Mouse (Mus musculus) lung, postnatal 36 days (tissue): ENCODE data around the gene Bin2.

ENCODE experiments used
- DNase-seq: peaks from one replicate; pipeline ENCODE4 v3.0.0; 2022; ENCODE audit warnings: mixed read lengths

Bin2 gene

GRCm38 (mm10) chr15:100669337-100669736, at the start of gene Bin2:
Gene Bin2, minus strand, starts transcription at chr15:100669553.
- peak; percentile 78 for DNase-seq

GRCm38 (mm10) chr15:100718572-100718971, 49.2 kb upstream of the Bin2 start:
- peak; percentile 17 for DNase-seq

GRCm38 (mm10) chr15:100717933-100718332, 48.6 kb upstream of the Bin2 start:
- DNase-seq: no peak

- DNase-seq: no peak
Measured at GRCm38 (mm10) chr15:100715399-100715993, 46.1 kb upstream of the Bin2 start.

GRCm38 (mm10) chr15:100714470-100714869, 45.1 kb upstream of the Bin2 start:
- DNase-seq: no peak

DNA sequence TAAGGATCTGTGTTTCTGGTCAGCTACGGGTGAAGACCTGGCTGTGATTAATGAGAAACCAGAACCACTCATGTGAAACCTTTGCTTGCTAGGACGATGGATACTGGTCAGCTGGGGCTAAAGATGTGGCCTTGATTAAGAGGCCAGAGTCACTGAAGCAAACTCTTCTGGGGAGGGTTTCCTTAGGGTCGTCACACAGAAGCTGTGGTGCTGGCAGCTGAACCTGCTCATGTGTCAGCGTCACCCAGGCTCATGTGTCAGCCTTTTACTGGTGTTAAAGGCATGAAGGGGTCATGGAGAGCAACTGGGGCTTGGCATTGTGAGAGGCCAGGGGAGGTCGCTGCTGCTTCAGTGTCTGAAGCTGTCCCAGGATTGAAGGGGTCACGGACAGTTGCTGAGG, 41.5 kb upstream of the Bin2 start:
- DNase-seq: no peak

DNA sequence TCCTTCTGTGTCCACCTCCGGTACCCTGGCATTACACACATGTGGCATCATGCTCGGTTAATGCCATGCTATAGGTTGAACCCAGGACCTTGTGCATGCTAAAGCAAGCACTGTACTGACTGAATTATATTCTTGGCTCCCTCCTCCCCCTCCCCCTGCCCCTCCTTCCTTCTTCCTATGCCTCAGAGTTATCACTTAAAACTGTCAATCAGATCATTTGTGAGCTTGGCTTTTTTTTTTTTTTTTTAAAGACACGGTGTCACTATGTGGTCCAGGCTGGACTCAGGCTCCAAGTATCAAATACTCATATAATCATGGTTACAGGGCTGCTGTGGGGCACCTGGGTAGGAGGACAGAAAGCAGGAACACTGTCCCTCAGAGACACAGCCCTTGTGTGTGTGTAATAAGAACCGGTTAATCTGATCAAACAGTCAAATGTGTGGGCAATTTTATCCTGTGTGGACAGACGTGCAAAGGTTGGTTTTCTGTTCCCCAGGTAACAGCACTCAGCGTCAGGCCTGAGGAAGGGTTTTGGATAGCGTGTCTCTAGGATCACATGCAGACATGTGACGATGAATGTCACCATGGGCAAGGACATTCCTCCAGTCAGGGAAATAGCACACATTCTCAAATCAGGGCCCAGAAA, 39.2 kb upstream of the Bin2 start:
- DNase-seq: no peak

DNA sequence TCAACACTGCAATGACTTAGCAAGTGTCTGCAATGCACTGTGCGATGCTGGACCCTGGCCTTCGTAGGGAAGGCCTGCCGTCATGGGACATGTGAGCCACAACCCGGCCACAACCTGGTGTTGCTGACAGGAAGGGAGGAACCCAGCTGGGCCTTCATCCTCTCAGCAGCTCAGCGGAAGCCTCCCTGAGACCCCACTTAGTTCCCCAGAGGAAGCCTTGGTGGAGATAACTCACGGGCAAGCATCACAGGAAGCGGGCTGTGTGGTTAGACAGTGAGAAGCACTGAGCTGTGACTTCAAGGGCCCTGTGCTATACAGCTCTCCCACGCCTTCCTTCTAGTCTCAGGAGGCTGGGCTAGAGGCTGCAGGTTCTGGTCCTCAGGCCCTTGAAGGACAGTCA, 36.9 kb upstream of the Bin2 start:
- peak; percentile 65 for DNase-seq

DNA sequence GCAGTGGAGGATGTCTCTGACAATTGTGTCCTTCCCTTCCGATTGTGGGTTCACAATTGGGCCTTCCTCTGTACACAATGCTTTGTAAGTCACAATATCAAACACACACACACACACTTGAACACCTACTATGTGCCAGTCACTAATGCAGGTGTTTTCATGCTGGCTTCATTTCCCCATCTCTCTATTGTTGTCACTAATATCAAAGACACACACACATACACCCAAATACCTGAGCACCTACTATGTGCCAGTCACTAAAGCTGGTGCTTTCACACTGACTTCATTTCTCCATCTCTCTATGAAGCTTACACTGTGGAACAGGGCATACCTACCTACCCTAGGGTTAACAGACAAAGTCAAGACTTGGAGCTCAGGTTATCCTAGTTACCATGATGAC, 36.0 kb upstream of the Bin2 start:
- no peak for DNase-seq

GRCm38 (mm10) chr15:100703913-100704312, 34.6 kb upstream of the Bin2 start:
- no peak for DNase-seq

DNA sequence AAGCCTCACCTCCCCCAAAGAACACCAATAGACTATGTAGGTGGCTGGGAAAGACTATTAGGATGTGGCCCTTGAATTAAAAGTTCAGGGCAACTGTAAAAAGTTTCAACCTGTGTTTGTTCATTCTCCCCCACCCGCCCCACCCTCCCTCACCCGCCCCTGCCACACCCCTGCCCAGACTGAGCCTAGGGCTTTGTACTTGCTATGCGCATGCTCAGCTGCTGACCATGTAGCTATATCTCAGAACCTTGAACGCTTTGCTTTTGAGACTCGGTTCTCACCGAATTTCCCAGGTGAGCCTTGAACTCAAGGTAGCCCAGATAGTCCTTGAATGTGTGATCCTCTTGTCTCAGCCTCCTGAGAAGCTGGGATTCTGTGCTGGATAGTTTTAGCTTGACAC, 32.5 kb upstream of the Bin2 start:
- DNase-seq: no peak

GRCm38 (mm10) chr15:100701108-100701507, 31.8 kb upstream of the Bin2 start:
- DNase-seq: no peak

DNA sequence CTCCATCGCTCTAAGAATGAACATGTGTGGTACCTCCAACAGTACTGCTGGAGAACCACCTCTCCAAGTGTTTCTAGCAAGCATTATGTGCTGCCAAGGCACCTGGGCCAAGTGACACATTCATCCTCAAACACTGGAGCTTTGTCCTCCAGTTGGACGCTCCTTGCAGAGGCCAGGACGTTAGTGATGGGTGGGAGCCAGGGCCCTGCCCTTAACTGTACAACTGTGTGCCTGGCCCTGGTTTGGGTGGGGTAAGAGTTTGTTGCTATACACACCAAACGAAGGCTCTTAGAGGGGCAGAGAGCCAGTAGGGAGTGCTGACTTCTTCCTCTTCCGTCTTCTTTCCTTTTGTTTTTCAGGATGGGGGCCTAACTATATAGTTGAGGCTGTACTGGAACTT, 31.1 kb upstream of the Bin2 start:
- DNase-seq: no peak

DNA sequence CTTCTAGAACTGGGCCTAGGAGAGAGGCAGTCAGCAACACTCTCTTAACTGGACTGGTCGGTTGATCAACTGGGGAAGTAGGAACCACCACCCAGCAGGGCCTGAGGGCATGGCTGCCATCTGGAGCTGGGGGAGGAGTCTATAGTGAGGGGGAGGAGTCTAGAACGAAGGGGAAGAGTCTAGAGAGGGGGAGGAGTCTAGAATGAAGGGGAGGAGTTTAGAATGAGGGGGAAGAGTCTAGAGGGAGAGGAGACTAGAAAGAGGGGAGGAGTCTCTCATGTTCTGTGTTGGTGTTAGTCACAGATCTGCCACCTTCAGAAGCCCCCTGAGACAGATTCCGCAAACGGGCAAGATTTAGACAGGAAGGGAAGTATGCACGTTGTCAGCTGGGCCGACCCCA, 30.0 kb upstream of the Bin2 start:
- no peak for DNase-seq

DNA sequence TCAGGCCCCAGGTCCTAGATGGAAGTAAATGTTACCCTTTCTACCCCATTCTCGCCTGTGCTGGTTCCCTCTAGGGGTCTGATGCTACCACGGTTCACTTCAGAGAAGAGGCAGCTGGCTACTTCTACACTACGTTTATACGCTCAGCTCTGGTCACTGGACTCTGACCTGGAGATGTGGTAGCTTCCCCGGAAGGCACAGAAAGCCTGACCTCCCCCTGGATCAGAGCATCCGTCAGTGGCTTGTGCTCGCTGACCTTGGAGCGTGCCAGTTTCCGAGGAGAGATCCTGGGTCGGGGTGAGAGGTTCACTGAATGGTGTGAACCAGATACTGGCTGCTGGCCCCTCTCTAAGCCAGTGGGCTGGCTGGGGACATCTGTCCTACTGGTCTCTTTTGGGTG, 28.7 kb upstream of the Bin2 start:
- no peak for DNase-seq

DNA sequence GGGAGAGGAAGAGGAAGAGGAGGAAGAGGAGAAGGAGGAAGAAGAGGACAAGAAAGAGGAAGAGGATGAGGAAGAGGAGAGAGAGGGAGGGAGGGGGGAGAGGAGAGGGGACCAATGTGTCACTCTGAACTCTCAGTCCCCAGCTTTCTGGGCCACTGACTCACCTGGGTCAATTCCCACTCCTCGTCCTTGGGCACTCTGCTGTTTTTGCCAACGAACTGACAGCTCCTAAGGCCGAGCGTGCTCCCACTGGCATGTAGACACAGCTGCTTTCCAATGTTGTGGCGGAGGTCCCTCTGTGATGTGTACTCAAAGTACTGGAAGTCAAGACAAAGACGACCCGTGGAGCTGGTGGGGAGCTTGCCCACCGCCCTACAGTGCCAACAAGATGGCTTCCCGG, 25.1 kb upstream of the Bin2 start:
- no peak for DNase-seq

- no peak for DNase-seq
Measured at GRCm38 (mm10) chr15:100691990-100692389, 22.6 kb upstream of the Bin2 start.

GRCm38 (mm10) chr15:100687430-100687971, 18.1 kb upstream of the Bin2 start, which contains the start of gene Cela1:
Gene Cela1, minus strand, starts transcription at chr15:100687921.
- DNase-seq: no peak

DNA sequence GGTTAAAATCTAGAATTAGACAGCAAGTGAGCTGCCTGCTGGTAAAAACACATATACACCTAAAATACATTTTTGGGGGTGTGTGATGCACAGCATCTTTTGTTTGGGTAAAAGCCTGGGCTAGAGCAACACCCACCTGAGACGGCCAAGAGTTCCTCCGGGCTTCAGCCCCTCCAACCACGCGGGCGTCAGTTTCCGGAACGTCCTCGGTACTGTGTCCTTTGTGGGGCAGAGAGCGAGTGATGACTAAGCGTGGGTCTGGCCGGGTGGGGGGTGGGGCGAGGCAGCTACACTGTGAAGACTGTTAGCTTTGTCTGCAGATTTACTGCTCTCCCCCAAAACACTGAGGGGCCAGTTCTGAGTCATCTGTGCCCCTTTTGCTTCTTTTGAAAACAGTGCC, 17.6 kb upstream of the Bin2 start:
- DNase-seq: no peak

DNA sequence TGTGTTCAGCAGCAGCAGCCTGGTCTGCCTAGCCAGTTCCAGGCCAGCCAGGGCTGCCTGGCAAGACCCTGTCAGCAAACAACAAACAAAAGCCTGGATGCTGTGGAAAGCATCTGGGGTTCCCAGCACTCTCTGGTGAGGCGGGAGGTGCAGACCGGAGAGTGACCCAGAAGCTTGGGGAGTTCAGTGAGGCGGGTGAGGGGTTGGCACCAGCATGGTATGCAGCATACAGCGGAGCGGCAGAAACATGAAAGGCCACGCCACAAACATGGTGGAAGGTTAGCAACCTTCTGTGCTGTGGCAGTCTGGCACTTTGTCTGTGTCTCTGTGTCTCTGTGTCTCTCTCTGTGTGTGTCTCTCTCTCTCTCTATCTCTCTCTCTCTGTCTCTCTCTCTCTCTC, 17.1 kb upstream of the Bin2 start:
- no peak for DNase-seq

GRCm38 (mm10) chr15:100685849-100686248, 16.5 kb upstream of the Bin2 start:
- DNase-seq: no peak

- DNase-seq: no peak
Measured at GRCm38 (mm10) chr15:100685255-100685654, 15.9 kb upstream of the Bin2 start.

GRCm38 (mm10) chr15:100684450-100684849, 15.1 kb upstream of the Bin2 start:
- no peak for DNase-seq

DNA sequence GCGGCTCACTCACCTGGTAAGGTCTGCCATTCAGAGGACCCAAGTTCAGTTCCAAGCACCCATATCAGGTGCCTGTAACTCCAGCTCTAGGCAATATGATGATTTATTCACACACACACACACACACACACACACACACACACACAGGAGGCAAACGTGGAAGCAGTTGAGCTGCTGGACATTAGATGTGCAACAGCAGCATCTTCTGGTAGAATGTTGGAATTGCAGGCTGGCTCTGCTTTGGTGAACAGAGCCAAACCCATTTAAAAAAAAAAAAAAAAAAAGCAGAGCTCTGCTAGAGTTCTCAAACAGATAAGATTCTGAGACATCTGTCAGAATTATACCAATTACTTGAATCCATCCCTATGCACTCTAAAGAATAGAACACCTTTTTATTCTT, 13.7 kb upstream of the Bin2 start:
- peak; percentile 94 for DNase-seq

DNA sequence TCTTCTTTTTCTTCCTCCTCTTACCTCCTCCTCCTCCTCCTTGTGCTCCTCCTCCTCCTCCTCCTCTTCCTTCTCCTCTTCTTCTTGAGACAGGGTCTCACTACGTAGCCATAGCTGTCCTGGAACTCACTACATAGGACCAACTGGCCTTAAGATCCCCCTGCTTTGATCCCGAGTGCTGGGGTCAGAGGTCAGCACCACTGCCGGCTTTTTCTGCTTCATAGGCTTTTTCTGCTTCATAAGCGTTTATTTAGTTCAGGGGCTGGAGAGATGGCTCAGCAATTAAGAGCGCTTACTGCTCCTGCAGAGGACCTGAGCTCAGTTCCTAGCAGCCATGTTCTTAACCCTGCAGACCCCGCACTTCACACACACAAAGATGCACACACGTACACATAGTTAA, 12.4 kb upstream of the Bin2 start:
- DNase-seq: no peak
